Mouse (Mus musculus): ENCODE measurements around the gene Pdlim7. TPM values are rescaled to one million over a fixed set of nuclear protein-coding genes. Genes with fewer than 3 reads are reported as not detected.

Gene Pdlim7
- polyA plus RNA-seq, 1 experiment from 2014 or later, result 156 TPM

GRCm38 (mm10) chr13:55496661-55497060 lies 16.8 kb downstream of the Pdlim7 start:
- no peak for ATAC-seq (ENCODE audit: low FRiP score, low read depth)
- peaks cover 17% of the 10 kb centered on the region for H3K36me3 ChIP-seq
- H3K9me3 ChIP-seq, result no peaks in the 10 kb centered on the region
- H3K9ac ChIP-seq (replicated peaks), result no peak overlapping the region
- 94% methylated on average over 6 of the region's 6 CpGs for WGBS
- no peak overlapping the region for H3K4me2 ChIP-seq (replicated peaks)
- no peak overlapping the region for H3K27ac ChIP-seq (replicated peaks)
- peaks cover 5% of the 10 kb centered on the region for H3K27me3 ChIP-seq
- H3K4me1 ChIP-seq, result peaks cover 29% of the 10 kb centered on the region
- H3K4me3 ChIP-seq, result no peak overlapping the region

DNA sequence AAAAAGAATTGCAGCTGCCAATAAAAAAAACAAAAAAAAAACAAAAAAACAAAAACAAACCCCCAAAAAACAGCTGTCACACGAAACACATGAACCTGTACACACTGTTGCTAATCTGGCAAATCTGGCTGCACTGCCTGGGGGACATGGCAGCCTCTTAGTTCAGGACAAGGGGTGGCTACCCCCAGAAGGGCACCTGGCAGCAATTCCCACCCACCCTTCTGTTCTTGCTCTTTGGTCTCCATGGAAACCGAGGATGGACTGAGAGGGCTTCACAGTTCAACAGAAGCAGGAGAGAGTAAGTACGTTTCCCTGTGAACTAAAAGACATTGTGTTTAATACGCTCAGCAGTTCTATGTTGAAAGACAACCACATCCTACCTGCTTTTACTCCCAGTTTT lies 17.8 kb downstream of the Pdlim7 start:
- Histone ChIP-seq H3K36me3 (peaks cover 16% of the 10 kb centered on the region), H3K9me3 (no peaks in the 10 kb centered on the region), H3K4me2 (replicated peaks) (0 out of 2 replicates have a peak overlapping the region, but pooled peaks have one; percentile 11), H3K4me3 (no peak overlapping the region), H3K27me3 (peaks cover 5% of the 10 kb centered on the region), H3K9ac (replicated peaks) (no peak overlapping the region), H3K27ac (replicated peaks) (0 out of 2 replicates have a peak overlapping the region, but pooled peaks have one; percentile 15), H3K4me1 (peaks cover 29% of the 10 kb centered on the region)
- WGBS, result 15% methylated on average over 4 of the region's 4 CpGs
- no peak for ATAC-seq (ENCODE audit: low FRiP score, low read depth)

DNA sequence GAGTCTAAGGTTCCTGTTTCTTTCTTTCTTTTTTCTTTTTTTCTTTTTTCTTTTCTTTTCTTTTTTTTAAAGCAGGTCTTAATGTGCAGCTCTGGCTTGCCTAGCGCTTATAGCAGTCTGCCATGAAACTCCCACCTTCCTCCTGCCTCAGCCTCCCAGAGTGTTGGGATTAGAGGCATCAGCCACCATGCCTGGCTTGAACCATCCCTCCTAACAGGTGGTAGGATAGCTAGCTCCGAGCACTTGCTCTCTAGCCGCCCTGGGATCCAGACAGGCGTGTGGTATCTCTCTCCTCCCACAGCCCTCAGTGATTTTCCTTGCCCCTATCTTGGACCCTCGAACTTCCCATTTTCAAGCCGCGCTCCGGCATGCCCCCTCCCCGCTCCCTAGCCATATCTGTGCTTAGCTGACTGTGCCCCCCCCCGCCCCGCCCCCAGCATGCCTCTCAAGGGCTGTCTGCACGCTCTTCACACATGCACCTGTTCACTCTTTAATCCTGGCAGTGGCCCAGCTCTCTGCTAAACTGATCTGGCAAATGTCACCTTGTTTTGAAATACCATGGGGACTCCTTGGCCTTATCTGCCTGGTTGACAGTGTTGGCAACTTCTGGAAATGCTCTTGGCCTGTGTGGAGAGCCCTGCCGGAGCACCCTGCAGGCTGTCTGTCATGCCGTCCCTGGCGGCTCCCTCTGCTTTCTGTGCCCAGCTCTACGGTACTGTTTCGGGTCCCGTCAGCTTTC lies 18.4 kb downstream of the Pdlim7 start:
- Histone ChIP-seq H3K9ac (replicated peaks) (peak overlapping the region; percentile 39; the same call in 1 of the 2 replicates), H3K4me2 (replicated peaks) (no peak overlapping the region), H3K27ac (replicated peaks) (no peak overlapping the region; the same call in 1 of the 2 replicates), H3K27me3 (peaks cover 5% of the 10 kb centered on the region), H3K4me3 (no peak overlapping the region), H3K9me3 (no peaks in the 10 kb centered on the region), H3K36me3 (peaks cover 10% of the 10 kb centered on the region), H3K4me1 (peaks cover 29% of the 10 kb centered on the region)
- ATAC-seq (ENCODE audit: low FRiP score, low read depth), result 0 out of 2 replicates have a peak, but pooled peaks have one; percentile 47
- whole genome bisulfite sequencing, result 24% methylated on average over 18 of the region's 18 CpGs

- H3K4me1 ChIP-seq, result peaks cover 30% of the 10 kb centered on the region
- H3K4me2 ChIP-seq (replicated peaks), result no peak overlapping the region
- H3K9ac ChIP-seq (replicated peaks), result no peak overlapping the region
- H3K4me3 ChIP-seq, result no peak overlapping the region
- H3K27ac ChIP-seq (replicated peaks), result 0 out of 2 replicates have a peak overlapping the region, but pooled peaks have one; percentile 26
- no peaks in the 10 kb centered on the region for H3K9me3 ChIP-seq
- ATAC-seq (ENCODE audit: low FRiP score, low read depth), result no peak
- peaks cover 10% of the 10 kb centered on the region for H3K36me3 ChIP-seq
- WGBS, result 31% methylated on average over 2 of the region's 2 CpGs
- H3K27me3 ChIP-seq, result peaks cover 5% of the 10 kb centered on the region
These were observed 19.2 kb downstream of the Pdlim7 start for GRCm38 (mm10) chr13:55494257-55494656.

- peak within 1 kb of the TSS; percentile 68 for H3K4me3 ChIP-seq
- H3K9me3 ChIP-seq, result no peaks in the 10 kb centered on the region
- H3K4me1 ChIP-seq, result peaks cover 50% of the 10 kb centered on the region
- H3K36me3 ChIP-seq, result peaks cover 7% of the 10 kb centered on the region
- peak within 1 kb of the TSS; percentile 96 for H3K4me2 ChIP-seq (replicated peaks)
- WGBS, result 1% methylated on average over 58 of the region's 83 CpGs
- H3K27me3 ChIP-seq, result no peaks in the 10 kb centered on the region
- ATAC-seq (ENCODE audit: low FRiP score, low read depth), result peak; percentile 82
- H3K9ac ChIP-seq (replicated peaks), result peak within 1 kb of the TSS; percentile 97
- peak within 1 kb of the TSS; percentile 99 for H3K27ac ChIP-seq (replicated peaks)
These were observed 25.6 kb downstream of the Pdlim7 start, which contains the start of gene Dbn1 for GRCm38 (mm10) chr13:55487578-55488498. Gene Dbn1 (minus strand): TSS chr13:55488111.

- H3K27ac ChIP-seq (replicated peaks), result peak overlapping the region; percentile 99
- no peaks in the 10 kb centered on the region for H3K27me3 ChIP-seq
- peak overlapping the region; percentile 97 for H3K9ac ChIP-seq (replicated peaks)
- ATAC-seq (ENCODE audit: low FRiP score, low read depth), result peak; percentile 53
- H3K4me3 ChIP-seq, result peak overlapping the region; percentile 68
- H3K36me3 ChIP-seq, result peaks cover 15% of the 10 kb centered on the region
- H3K4me1 ChIP-seq, result peaks cover 58% of the 10 kb centered on the region
- 1% methylated on average over 23 of the region's 29 CpGs for WGBS
- peak overlapping the region; percentile 96 for H3K4me2 ChIP-seq (replicated peaks)
- H3K9me3 ChIP-seq, result no peaks in the 10 kb centered on the region
These were observed 26.4 kb downstream of the Pdlim7 start for GRCm38 (mm10) chr13:55486916-55487577.

GRCm38 (mm10) chr13:55486029-55486794 lies 27.3 kb downstream of the Pdlim7 start:
- Histone ChIP-seq H3K4me1 (peaks cover 60% of the 10 kb centered on the region), H3K4me3 (peak overlapping the region; percentile 68), H3K36me3 (peaks cover 24% of the 10 kb centered on the region), H3K27ac (replicated peaks) (peak overlapping the region; percentile 99), H3K4me2 (replicated peaks) (peak overlapping the region; percentile 96), H3K9ac (replicated peaks) (peak overlapping the region; percentile 97), H3K9me3 (no peaks in the 10 kb centered on the region), H3K27me3 (no peaks in the 10 kb centered on the region)
- no peak for ATAC-seq (ENCODE audit: low FRiP score, low read depth)
- 38% methylated on average over 14 of the region's 14 CpGs for WGBS

GRCm38 (mm10) chr13:55484520-55485088 lies 28.9 kb downstream of the Pdlim7 start:
- H3K9me3 ChIP-seq, result no peaks in the 10 kb centered on the region
- H3K4me2 ChIP-seq (replicated peaks), result peak overlapping the region; percentile 96
- 11% methylated on average over 7 of the region's 7 CpGs for WGBS
- peak overlapping the region; percentile 68 for H3K4me3 ChIP-seq
- peaks cover 40% of the 10 kb centered on the region for H3K36me3 ChIP-seq
- peak overlapping the region; percentile 99 for H3K27ac ChIP-seq (replicated peaks)
- H3K27me3 ChIP-seq, result no peaks in the 10 kb centered on the region
- no peak for ATAC-seq (ENCODE audit: low FRiP score, low read depth)
- peak overlapping the region; percentile 97 for H3K9ac ChIP-seq (replicated peaks)
- H3K4me1 ChIP-seq, result peaks cover 60% of the 10 kb centered on the region

- Histone ChIP-seq H3K36me3 (peaks cover 50% of the 10 kb centered on the region), H3K9me3 (no peaks in the 10 kb centered on the region), H3K9ac (replicated peaks) (peak overlapping the region; percentile 97; the same call in 1 of the 2 replicates), H3K4me1 (peaks cover 54% of the 10 kb centered on the region), H3K4me2 (replicated peaks) (peak overlapping the region; percentile 96), H3K4me3 (peak overlapping the region; percentile 68), H3K27me3 (no peaks in the 10 kb centered on the region), H3K27ac (replicated peaks) (peak overlapping the region; percentile 99)
- peak; percentile 58 for ATAC-seq (ENCODE audit: low FRiP score, low read depth)
- WGBS, result 11% methylated on average over 15 of the region's 15 CpGs
These were observed 29.9 kb downstream of the Pdlim7 start for GRCm38 (mm10) chr13:55483593-55483992.

DNA sequence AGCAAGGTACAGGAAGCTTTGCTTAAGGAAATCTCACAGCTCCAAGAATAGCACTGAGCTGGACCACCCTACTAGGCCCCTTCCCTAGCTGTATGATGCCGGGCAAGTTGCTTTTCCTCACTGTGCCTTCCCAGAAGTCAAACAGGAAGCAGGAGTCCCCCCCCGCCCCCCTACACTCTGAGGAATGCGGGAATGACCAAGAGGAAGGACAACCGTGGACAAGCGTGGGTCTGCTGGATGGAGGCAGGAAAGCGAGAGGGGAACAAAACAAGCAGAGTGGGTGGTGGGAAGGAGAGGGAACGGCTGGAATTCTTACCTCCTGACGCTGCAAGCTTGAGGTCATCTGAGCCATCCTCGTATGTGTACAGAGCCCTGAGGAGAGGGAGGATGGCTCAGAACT lies 30.4 kb downstream of the Pdlim7 start:
- 53% methylated on average over 9 of the region's 9 CpGs for WGBS
- Histone ChIP-seq H3K4me1 (peaks cover 49% of the 10 kb centered on the region), H3K4me2 (replicated peaks) (peak overlapping the region; percentile 96), H3K36me3 (peaks cover 53% of the 10 kb centered on the region), H3K4me3 (peak overlapping the region; percentile 68), H3K27me3 (no peaks in the 10 kb centered on the region), H3K9ac (replicated peaks) (peak overlapping the region; percentile 46), H3K9me3 (no peaks in the 10 kb centered on the region), H3K27ac (replicated peaks) (peak overlapping the region; percentile 99)
- ATAC-seq (ENCODE audit: low FRiP score, low read depth), result no peak
